Mouse (Mus musculus) forebrain, postnatal 0 days (tissue): ENCODE measurements at regions not wholly inside any gene's neighbourhood (a gene's known extent, or its start where the extent isn't known, plus 50 kb on each side); places are given as distances from the start of the nearest gene placed in this dataset.
A peak's percentile ranks its signal among the peaks of the same experiment; 100 is the strongest.
"Not testable (repeated sequence)": the region's sequence is repeated elsewhere in the genome, so short reads cannot be mapped to it uniquely, and the experiment has no call there.

ENCODE experiments used
- ATAC-seq: fragments of 200-750 bp; cut with Nextera tagmentation; 2 replicates; pipeline ENCODE4 v1.8.0; 2017; ENCODE audit warnings: mild to moderate bottlenecking, moderate library complexity
- DNase-seq: peaks from one replicate; pipeline ENCODE4 v3.0.0-alpha.2; 2015
- H3K27ac ChIP-seq: fragments of 300-500 bp; sonication (generic); 2 replicates; pipeline ENCODE4 v1.5.1; 2014; ENCODE audit warnings: low read depth, mild to moderate bottlenecking, antibody characterized with exemption, low read length, moderate library complexity, mixed read lengths
- H3K27me3 ChIP-seq: fragments of 300-500 bp; sonication (generic); 2 replicates; pipeline ENCODE4 v1.6.1; 2014; ENCODE audit warnings: mild to moderate bottlenecking, low read length, mixed read lengths; ENCODE audit not compliant: insufficient read depth
- H3K36me3 ChIP-seq: fragments of 300-500 bp; sonication (generic); 2 replicates; pipeline ENCODE4 v1.6.1; 2014; ENCODE audit warnings: mild to moderate bottlenecking, moderate library complexity; ENCODE audit not compliant: insufficient read depth
- H3K4me1 ChIP-seq: fragments of 300-500 bp; sonication (generic); 2 replicates; pipeline ENCODE4 v1.6.1; 2014; ENCODE audit warnings: antibody characterized with exemption; ENCODE audit not compliant: insufficient read depth
- H3K4me2 ChIP-seq: fragments of 300-500 bp; sonication (generic); 2 replicates; pipeline ENCODE4 v1.6.1; 2014; ENCODE audit warnings: low read depth, mild to moderate bottlenecking, moderate library complexity
- H3K4me3 ChIP-seq: fragments of 300-500 bp; sonication (generic); 2 replicates; pipeline ENCODE4 v1.5.1; 2014; ENCODE audit warnings: low read depth, low read length, mixed read lengths
- H3K9ac ChIP-seq: fragments of 300-500 bp; sonication (generic); 2 replicates; pipeline ENCODE4 v1.6.1; 2014; ENCODE audit warnings: mild to moderate bottlenecking
- H3K9me3 ChIP-seq: fragments of 300-500 bp; sonication (generic); 2 replicates; pipeline ENCODE4 v1.6.1; 2016; ENCODE audit warnings: low read length
- CTCF ChIP-seq: sonication (generic); IDR thresholded peaks from 2 replicates; pipeline ENCODE4 v1.5.1; 2016; ENCODE audit warnings: antibody characterized with exemption, control low read depth, low read depth
- WGBS: fragments of 180-500 bp; shearing (Covaris S2); extraction: QIAGEN DNeasy Blood & Tissue Kit; methylation state at CpG from one replicate; pipeline ENCODE4 v1.1.7; 2014; 5-methylcytosine and 5-hydroxymethylcytosine counted together

DNA sequence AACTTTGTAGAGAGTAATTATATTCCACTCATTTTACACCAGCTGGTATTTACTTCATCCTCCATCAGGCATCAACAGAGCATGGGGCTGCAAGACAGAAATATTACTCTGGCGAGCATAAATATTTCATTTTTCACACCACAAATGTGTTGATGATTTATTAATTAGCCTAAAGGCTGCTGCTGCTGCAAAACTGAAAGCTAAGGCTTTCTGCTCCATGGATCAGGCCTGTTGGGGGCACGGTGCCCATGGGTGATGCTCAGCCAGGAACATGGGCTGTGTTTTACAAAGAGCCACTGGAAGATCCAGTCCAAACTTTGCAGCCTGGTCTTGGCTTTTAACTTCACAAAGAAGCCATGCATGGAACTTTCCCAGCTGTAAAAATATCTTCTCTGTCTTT, 167.4 kb downstream of the 4930474N05Rik start:
- no peak overlapping the region for H3K9ac ChIP-seq
- no peak overlapping the region for H3K27ac ChIP-seq
- H3K9me3 ChIP-seq: no peaks in the 10 kb centered on the region
- no peak overlapping the region for H3K4me3 ChIP-seq
- no peaks in the 10 kb centered on the region for H3K36me3 ChIP-seq
- no peak overlapping the region for H3K4me2 ChIP-seq
- peak; percentile 52 for DNase-seq
- peak; percentile 82 for ATAC-seq
- TF ChIP-seq CTCF: no peak
- no peaks in the 10 kb centered on the region for H3K27me3 ChIP-seq
- H3K4me1 ChIP-seq: no peaks in the 10 kb centered on the region
- WGBS: 58% methylated on average over 2 of the region's 2 CpGs

DNA sequence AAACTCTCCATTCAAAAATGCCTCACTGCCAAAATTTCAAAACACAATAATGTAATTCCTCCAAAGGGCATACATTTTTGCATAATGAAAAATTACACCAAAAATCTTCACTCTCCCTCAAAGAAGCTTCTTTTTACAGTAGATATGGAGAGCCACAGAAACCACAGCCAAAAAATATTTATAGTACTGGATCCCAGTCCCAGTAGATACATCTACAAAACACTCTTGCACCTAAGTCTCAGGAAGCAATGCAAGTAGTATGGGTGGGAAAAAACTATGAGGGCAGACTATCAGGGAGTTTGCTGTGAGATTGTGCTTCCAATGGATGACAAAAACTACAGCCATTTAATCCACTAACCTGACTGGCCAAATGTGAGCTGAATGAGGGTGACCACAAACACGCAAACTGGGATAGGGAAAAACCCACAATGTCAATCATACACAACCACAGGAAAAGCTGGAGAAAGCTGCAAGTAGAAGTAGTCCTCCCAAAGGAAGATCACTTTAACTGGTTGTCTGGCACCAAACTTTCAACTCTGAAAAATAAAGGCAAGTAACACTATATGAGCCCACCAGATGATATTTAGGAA, 189.2 kb downstream of the 4930474N05Rik start:
- DNase-seq (no peak), ATAC-seq (no peak)
- Histone ChIP-seq H3K4me1 (no peaks in the 10 kb centered on the region), H3K9ac (no peak overlapping the region), H3K27ac (no peak overlapping the region), H3K9me3 (no peaks in the 10 kb centered on the region), H3K36me3 (no peaks in the 10 kb centered on the region), H3K27me3 (no peaks in the 10 kb centered on the region), H3K4me2 (no peak overlapping the region), H3K4me3 (no peak overlapping the region)
- 91% methylated on average over 1 of the region's 1 CpGs for WGBS
- no peak for TF ChIP-seq CTCF

DNA sequence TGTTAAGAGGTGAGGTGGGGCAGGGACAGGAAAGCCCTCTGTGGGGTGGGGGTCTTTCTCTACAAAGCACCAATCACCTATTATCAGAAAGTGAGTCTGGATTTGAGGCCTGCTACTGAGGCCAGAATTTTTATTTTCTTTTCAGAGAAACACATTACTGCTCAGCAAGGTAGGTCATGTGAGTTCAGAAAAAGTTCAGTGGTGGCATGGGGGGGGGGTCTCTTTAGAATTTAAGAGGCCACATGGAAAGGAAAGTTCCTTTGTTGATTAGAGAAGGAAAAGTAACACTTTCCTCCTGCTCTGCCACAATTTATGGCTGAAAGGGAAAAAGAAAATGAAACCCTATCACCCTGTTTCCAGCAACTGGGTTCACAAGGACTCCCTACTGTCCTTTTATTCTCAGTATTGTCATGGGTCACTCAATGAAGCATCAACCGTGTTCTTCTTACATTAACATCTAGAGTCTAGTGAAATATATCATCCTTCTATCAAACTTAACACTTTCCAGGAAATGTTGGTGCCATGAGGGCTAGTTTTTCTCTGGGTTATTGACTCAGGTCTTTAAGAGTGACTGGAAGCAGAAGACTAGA, 194.1 kb downstream of the 4930474N05Rik start:
- Histone ChIP-seq H3K4me1 (no peaks in the 10 kb centered on the region), H3K36me3 (no peaks in the 10 kb centered on the region), H3K4me2 (no peak overlapping the region), H3K4me3 (no peak overlapping the region), H3K27ac (no peak overlapping the region), H3K9ac (no peak overlapping the region), H3K9me3 (no peaks in the 10 kb centered on the region), H3K27me3 (no peaks in the 10 kb centered on the region)
- TF ChIP-seq CTCF: no peak
- ATAC-seq (no peak), DNase-seq (no peak)
- WGBS: 45% methylated on average over 1 of the region's 1 CpGs

DNA sequence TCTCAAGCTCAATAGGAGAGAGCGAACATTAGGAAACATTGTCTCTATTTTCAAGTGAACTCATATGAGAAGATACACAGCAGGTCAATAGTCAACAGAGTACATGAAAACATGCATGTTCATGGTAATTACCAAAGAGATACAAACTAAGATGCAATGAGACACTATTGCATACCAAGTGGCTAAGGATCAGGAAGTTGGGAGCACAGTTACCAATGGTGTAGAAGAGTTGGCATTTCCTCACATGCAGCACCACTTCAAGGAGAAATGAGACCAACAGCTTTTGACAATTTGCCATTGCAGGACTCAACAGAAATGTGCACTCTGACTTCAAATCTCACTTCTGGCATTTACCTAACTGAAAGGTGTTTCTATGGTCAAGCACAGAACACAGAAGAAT, 215.6 kb downstream of the 4930474N05Rik start:
- ATAC-seq (no peak), DNase-seq (no peak)
- 92% methylated on average over 1 of the region's 1 CpGs for WGBS
- Histone ChIP-seq H3K9ac (no peak overlapping the region), H3K27me3 (no peaks in the 10 kb centered on the region), H3K4me2 (no peak overlapping the region), H3K27ac (no peak overlapping the region), H3K4me1 (no peaks in the 10 kb centered on the region), H3K9me3 (no peaks in the 10 kb centered on the region), H3K36me3 (no peaks in the 10 kb centered on the region), H3K4me3 (no peak overlapping the region)
- TF ChIP-seq CTCF: no peak

- H3K9me3 ChIP-seq, DNase-seq, H3K4me3 ChIP-seq, ATAC-seq, H3K4me2 ChIP-seq, H3K4me1 ChIP-seq, H3K27ac ChIP-seq, H3K9ac ChIP-seq, H3K27me3 ChIP-seq, H3K36me3 ChIP-seq: not testable (repeated sequence)
- WGBS: 85% methylated on average over 1 of the region's 1 CpGs
These were observed 220.0 kb downstream of the 4930474N05Rik start for GRCm38 (mm10) chr14:36314673-36315072.

GRCm38 (mm10) chr14:36316418-36317111, 221.8 kb downstream of the 4930474N05Rik start:
- 88% methylated on average over 4 of the region's 4 CpGs for WGBS
- no peak for DNase-seq

GRCm38 (mm10) chr14:36328258-36328891, 233.7 kb downstream of the 4930474N05Rik start:
- 0 out of 2 replicates have a peak, but pooled peaks cover 4% of the 10 kb centered on the region for H3K4me1 ChIP-seq
- no peaks in the 10 kb centered on the region for H3K27me3 ChIP-seq
- H3K9ac ChIP-seq: no peak overlapping the region
- no peak overlapping the region for H3K4me3 ChIP-seq
- H3K9me3 ChIP-seq: no peaks in the 10 kb centered on the region
- no peak overlapping the region for H3K4me2 ChIP-seq
- H3K36me3 ChIP-seq: no peaks in the 10 kb centered on the region
- ATAC-seq: no peak
- no peak for DNase-seq
- 31% methylated on average over 3 of the region's 3 CpGs for WGBS
- no peak for TF ChIP-seq CTCF
- no peak overlapping the region for H3K27ac ChIP-seq

More at GRCm38 (mm10) chr14:36316418-36317111, 221.8 kb downstream of the 4930474N05Rik start:
- Histone ChIP-seq H3K4me2 (no peak overlapping the region), H3K9me3 (no peaks in the 10 kb centered on the region), H3K4me3 (no peak overlapping the region), H3K36me3 (no peaks in the 10 kb centered on the region), H3K4me1 (no peaks in the 10 kb centered on the region), H3K9ac (no peak overlapping the region), H3K27ac (no peak overlapping the region), H3K27me3 (no peaks in the 10 kb centered on the region)
- no peak for ATAC-seq
- TF ChIP-seq CTCF: no peak
